Mouse (Mus musculus): ENCODE results near the gene Adgra3. TPM values are rescaled to one million over a fixed set of nuclear protein-coding genes. Genes with fewer than 3 reads are reported as not detected.

Adgra3 gene
- total RNA-seq, 2 experiments from 2014 or later = 19.9 to 29.2 TPM

- DNase-seq = no peak
Observed at GRCm38 (mm10) chr5:50032332-50032731, 26.5 kb downstream of the Adgra3 start.

GRCm38 (mm10) chr5:50031763-50032272 lies 27.0 kb downstream of the Adgra3 start:
- no peak for DNase-seq

GRCm38 (mm10) chr5:50031288-50031687 lies 27.5 kb downstream of the Adgra3 start:
- no peak for DNase-seq

- DNase-seq = no peak
Observed at GRCm38 (mm10) chr5:50029662-50030061, 29.1 kb downstream of the Adgra3 start.

GRCm38 (mm10) chr5:50027561-50027960 lies 31.2 kb downstream of the Adgra3 start:
- DNase-seq = no peak

GRCm38 (mm10) chr5:50027001-50027400 lies 31.8 kb downstream of the Adgra3 start:
- no peak for DNase-seq

- no peak for DNase-seq
Observed at GRCm38 (mm10) chr5:50026148-50026547, 32.7 kb downstream of the Adgra3 start.

GRCm38 (mm10) chr5:50024097-50024496 lies 34.7 kb downstream of the Adgra3 start:
- DNase-seq = no peak

GRCm38 (mm10) chr5:50015987-50016587 lies 42.7 kb downstream of the Adgra3 start:
- no peak for DNase-seq

- DNase-seq = no peak
Observed at GRCm38 (mm10) chr5:50015147-50015697, 43.6 kb downstream of the Adgra3 start.

- DNase-seq = no peak
Observed at GRCm38 (mm10) chr5:50014658-50015057, 44.1 kb downstream of the Adgra3 start.

- no peak for DNase-seq
Observed at GRCm38 (mm10) chr5:50013965-50014364, 44.8 kb downstream of the Adgra3 start.

- no peak for DNase-seq
Observed at GRCm38 (mm10) chr5:50008841-50009240, 50.0 kb downstream of the Adgra3 start.

GRCm38 (mm10) chr5:50006915-50007658 lies 51.7 kb downstream of the Adgra3 start:
- DNase-seq = no peak

GRCm38 (mm10) chr5:50002269-50002668 lies 56.5 kb downstream of the Adgra3 start:
- DNase-seq = no peak

- DNase-seq = no peak
Observed at GRCm38 (mm10) chr5:49999764-50000163, 59.0 kb downstream of the Adgra3 start.

GRCm38 (mm10) chr5:49997019-49997418 lies 61.8 kb downstream of the Adgra3 start:
- no peak for DNase-seq

- DNase-seq = no peak
Observed at GRCm38 (mm10) chr5:49996457-49996856, 62.3 kb downstream of the Adgra3 start.

GRCm38 (mm10) chr5:49990737-49991323 lies 68.0 kb downstream of the Adgra3 start:
- DNase-seq = no peak

- no peak for DNase-seq
Observed at GRCm38 (mm10) chr5:49988015-49988798, 70.6 kb downstream of the Adgra3 start.

- no peak for DNase-seq
Observed at GRCm38 (mm10) chr5:49980727-49981126, 78.1 kb downstream of the Adgra3 start.

- DNase-seq = no peak
Observed at GRCm38 (mm10) chr5:49979246-49979645, 79.6 kb downstream of the Adgra3 start.
